Mouse (Mus musculus): Measurements from ENCODE around the gene Rgl1. TPM values are rescaled to one million over a fixed set of nuclear protein-coding genes. Genes with fewer than 3 reads are reported as not detected.
A peak's percentile ranks its signal among the peaks of the same experiment; 100 is the strongest.
"Not testable (repeated sequence)": the region's sequence is repeated elsewhere in the genome, so short reads cannot be mapped to it uniquely, and the experiment has no call there.

Gene Rgl1
- polyA plus RNA-seq, 1 experiment from 2014 or later, result 18.2 TPM

GRCm38 (mm10) chr1:152678451-152678850 is 87.7 kb downstream of the Rgl1 start:
- no peak overlapping the region for H3K4me3 ChIP-seq

GRCm38 (mm10) chr1:152677482-152678211 is 88.5 kb downstream of the Rgl1 start:
- ATAC-seq (ENCODE audit: low FRiP score, low read depth), result no peak

More at GRCm38 (mm10) chr1:152678451-152678850, 87.7 kb downstream of the Rgl1 start:
- ATAC-seq (ENCODE audit: low FRiP score, low read depth), result no peak
- no peaks in the 10 kb centered on the region for H3K4me1 ChIP-seq
- H3K36me3 ChIP-seq, result no peaks in the 10 kb centered on the region
- no peak overlapping the region for H3K9ac ChIP-seq (replicated peaks)
- H3K27ac ChIP-seq (replicated peaks), result no peak overlapping the region
- no peaks in the 10 kb centered on the region for H3K9me3 ChIP-seq
- H3K27me3 ChIP-seq, result no peaks in the 10 kb centered on the region
- H3K4me2 ChIP-seq (replicated peaks), result no peak overlapping the region
- WGBS, result 39% methylated on average over 5 of the region's 5 CpGs

DNA sequence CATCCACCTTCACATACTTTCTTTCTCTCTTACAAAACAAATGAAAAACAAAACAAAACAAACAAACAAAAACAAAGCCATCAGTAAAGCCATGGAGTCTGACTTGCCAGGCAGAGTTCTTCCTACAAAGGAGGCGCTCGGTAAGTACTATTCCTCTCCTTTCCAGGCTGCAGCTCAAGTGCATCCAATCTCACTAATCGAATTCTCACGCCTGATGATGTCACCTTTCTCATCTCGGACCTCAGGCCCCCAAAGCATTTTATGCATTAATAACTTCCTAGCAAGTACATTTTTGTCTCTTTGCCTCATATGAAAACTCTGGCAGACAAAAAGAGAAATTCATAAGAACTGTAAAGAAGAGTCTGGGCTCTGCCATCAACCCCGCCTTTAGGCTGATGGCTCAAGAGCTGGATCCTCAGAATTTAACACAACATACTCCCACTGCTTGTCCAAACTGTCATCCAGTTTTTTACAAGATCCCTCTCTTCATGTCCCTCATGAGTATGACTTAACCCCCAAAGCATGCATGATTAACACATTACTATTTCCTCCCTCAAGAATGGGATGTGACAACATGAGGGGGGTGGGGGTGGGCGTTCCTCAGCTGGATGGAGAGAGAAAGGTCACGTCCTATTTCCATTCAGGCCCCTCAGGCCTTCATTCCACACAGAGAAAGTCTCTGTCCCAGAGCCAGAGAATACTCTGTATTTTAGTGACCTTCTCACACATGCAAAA is 96.5 kb downstream of the Rgl1 start:
- no peak overlapping the region for H3K4me2 ChIP-seq (replicated peaks)
- H3K9ac ChIP-seq (replicated peaks), result no peak overlapping the region
- H3K36me3 ChIP-seq, result no peaks in the 10 kb centered on the region
- ATAC-seq (ENCODE audit: low FRiP score, low read depth), result no peak
- 49% methylated on average over 8 of the region's 8 CpGs for WGBS
- peaks cover 6% of the 10 kb centered on the region; the same call in 1 of the 2 replicates for H3K4me1 ChIP-seq
- H3K9me3 ChIP-seq, result no peaks in the 10 kb centered on the region
- H3K27me3 ChIP-seq, result no peaks in the 10 kb centered on the region
- H3K4me3 ChIP-seq, result no peak overlapping the region
- H3K27ac ChIP-seq (replicated peaks), result no peak overlapping the region

More at GRCm38 (mm10) chr1:152677482-152678211, 88.5 kb downstream of the Rgl1 start:
- Histone ChIP-seq H3K4me2 (replicated peaks) (no peak overlapping the region), H3K27me3 (no peaks in the 10 kb centered on the region), H3K4me1 (no peaks in the 10 kb centered on the region), H3K4me3 (no peak overlapping the region), H3K9me3 (no peaks in the 10 kb centered on the region), H3K27ac (replicated peaks) (no peak overlapping the region), H3K36me3 (no peaks in the 10 kb centered on the region), H3K9ac (replicated peaks) (no peak overlapping the region)
- WGBS, result 84% methylated on average over 12 of the region's 12 CpGs

GRCm38 (mm10) chr1:152660436-152660835 is 105.7 kb downstream of the Rgl1 start:
- H3K4me1 ChIP-seq, result no peaks in the 10 kb centered on the region
- WGBS, result 90% methylated on average over 7 of the region's 7 CpGs
- H3K9me3 ChIP-seq, result no peaks in the 10 kb centered on the region
- no peak overlapping the region for H3K4me3 ChIP-seq
- no peak overlapping the region for H3K27ac ChIP-seq (replicated peaks)
- H3K36me3 ChIP-seq, result no peaks in the 10 kb centered on the region
- H3K4me2 ChIP-seq (replicated peaks), result no peak overlapping the region
- ATAC-seq (ENCODE audit: low FRiP score, low read depth), result no peak
- H3K27me3 ChIP-seq, result no peaks in the 10 kb centered on the region
- H3K9ac ChIP-seq (replicated peaks), result no peak overlapping the region

DNA sequence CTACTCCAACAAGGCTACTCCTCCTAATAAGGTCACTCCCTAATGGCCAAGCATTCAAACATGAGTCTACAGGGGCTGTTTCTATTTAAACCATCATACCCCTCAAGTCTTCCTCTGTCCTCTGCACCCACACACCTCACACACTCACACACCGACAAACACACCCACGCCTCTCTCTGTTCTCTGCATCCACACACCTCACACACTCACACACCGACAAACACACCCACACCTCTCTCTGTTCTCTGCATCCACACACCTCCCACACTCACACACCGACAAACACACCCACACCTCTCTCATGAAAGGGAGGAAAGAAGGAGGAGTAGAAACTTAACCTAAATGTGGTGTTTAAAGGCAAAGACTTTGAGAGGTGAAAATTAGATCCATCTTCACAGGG is 106.2 kb downstream of the Rgl1 start:
- no peak overlapping the region for H3K27ac ChIP-seq (replicated peaks)
- H3K4me1 ChIP-seq, result no peaks in the 10 kb centered on the region
- no peak for ATAC-seq (ENCODE audit: low FRiP score, low read depth)
- WGBS, result 90% methylated on average over 4 of the region's 4 CpGs
- H3K9me3 ChIP-seq, result no peaks in the 10 kb centered on the region
- no peak overlapping the region for H3K4me3 ChIP-seq
- H3K27me3 ChIP-seq, result no peaks in the 10 kb centered on the region
- no peaks in the 10 kb centered on the region for H3K36me3 ChIP-seq
- no peak overlapping the region for H3K9ac ChIP-seq (replicated peaks)
- no peak overlapping the region for H3K4me2 ChIP-seq (replicated peaks)

DNA sequence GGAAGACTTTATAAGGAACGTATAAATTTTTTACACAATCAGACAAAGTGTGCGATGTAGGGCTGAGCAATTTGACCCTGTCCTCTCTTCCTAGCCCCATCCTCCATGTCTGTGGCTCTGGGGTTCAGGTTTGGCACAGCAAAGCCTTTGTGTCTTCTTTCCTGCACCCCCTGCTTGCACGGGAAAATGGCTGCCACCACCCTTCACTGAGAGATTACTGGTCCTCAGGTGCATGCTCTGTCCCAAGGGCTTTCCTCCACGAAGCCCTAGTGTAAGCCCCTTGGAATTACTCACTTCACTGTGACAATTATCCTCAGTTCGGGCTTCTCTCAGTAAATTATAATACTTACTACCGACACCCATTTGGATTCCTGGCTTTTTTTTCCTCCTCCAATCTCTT is 109.5 kb downstream of the Rgl1 start:
- Histone ChIP-seq H3K9me3 (no peaks in the 10 kb centered on the region), H3K9ac (replicated peaks) (no peak overlapping the region), H3K4me3 (no peak overlapping the region), H3K27ac (replicated peaks) (no peak overlapping the region), H3K27me3 (no peaks in the 10 kb centered on the region), H3K4me2 (replicated peaks) (no peak overlapping the region), H3K4me1 (no peaks in the 10 kb centered on the region), H3K36me3 (no peaks in the 10 kb centered on the region)
- no peak for ATAC-seq (ENCODE audit: low FRiP score, low read depth)
- 88% methylated on average over 6 of the region's 6 CpGs for WGBS

DNA sequence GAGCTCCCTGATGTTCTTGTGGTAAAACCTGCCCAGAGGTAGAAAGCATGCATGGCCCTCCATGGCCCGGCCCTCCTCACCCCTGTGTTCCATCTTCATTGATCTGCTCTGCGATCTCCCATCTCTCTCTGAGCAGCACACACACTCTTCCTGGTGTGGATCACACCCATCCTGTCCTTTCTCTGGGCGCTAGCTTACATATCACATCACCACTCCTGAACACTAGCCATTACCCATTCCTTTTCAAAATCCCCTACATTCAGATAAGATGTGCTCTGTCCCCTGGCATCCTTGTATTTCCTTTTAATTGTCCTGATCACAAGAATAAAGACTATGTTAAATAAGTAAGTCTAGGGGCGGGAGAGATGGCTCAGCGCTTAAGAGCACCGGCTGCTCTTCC is 111.3 kb downstream of the Rgl1 start:
- H3K4me1 ChIP-seq, result no peaks in the 10 kb centered on the region
- H3K4me2 ChIP-seq (replicated peaks), result no peak overlapping the region
- no peaks in the 10 kb centered on the region for H3K27me3 ChIP-seq
- ATAC-seq (ENCODE audit: low FRiP score, low read depth), result no peak
- no peaks in the 10 kb centered on the region for H3K36me3 ChIP-seq
- no peaks in the 10 kb centered on the region for H3K9me3 ChIP-seq
- H3K9ac ChIP-seq (replicated peaks), result no peak overlapping the region
- WGBS, result 95% methylated on average over 6 of the region's 6 CpGs
- H3K4me3 ChIP-seq, result no peak overlapping the region
- H3K27ac ChIP-seq (replicated peaks), result no peak overlapping the region

GRCm38 (mm10) chr1:152651495-152651874 is 114.7 kb downstream of the Rgl1 start:
- Histone ChIP-seq H3K4me3 (no peak overlapping the region), H3K4me2 (replicated peaks) (no peak overlapping the region), H3K9ac (replicated peaks) (no peak overlapping the region), H3K27me3 (no peaks in the 10 kb centered on the region), H3K27ac (replicated peaks) (no peak overlapping the region), H3K4me1 (no peaks in the 10 kb centered on the region), H3K36me3 (no peaks in the 10 kb centered on the region), H3K9me3 (no peaks in the 10 kb centered on the region)
- WGBS, result 75% methylated on average over 1 of the region's 1 CpGs
- peak; percentile 6; the same call in 1 of the 2 replicates for ATAC-seq (ENCODE audit: low FRiP score, low read depth)

DNA sequence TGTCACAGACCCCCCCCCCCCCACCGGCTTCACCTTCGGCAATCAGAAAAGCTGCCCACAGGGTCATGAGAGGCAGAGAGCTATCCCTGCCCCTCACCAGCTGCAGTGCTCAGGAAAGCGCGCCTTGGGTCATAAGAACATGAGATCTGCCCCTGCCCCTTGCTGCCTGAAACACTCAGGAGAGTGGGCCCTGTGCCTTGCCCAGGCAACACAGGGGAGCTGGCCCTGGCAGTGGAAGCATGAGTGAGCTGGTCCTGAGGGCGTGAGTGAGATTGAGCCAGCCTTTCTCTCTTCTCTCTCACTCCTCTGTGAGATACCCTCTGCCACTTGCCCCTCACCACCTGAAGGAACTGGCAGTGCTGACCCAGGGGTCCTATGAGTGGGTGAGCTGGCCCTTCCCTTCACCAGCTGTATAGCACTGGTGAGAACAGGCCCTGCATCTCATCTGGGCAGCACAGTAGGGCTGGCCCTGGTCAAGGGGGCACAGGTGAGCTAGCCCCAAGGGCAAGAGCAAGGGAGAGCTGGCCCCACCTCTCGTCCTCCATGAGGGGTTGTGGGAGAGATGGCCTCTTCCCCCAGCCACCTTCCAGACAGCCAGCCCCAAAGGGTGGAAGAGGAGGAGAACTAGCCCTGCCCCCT is 115.2 kb downstream of the Rgl1 start:
- Histone ChIP-seq H3K4me2 (replicated peaks) (no peak overlapping the region), H3K9ac (replicated peaks) (no peak overlapping the region), H3K27ac (replicated peaks) (no peak overlapping the region), H3K4me1 (no peaks in the 10 kb centered on the region), H3K9me3 (no peaks in the 10 kb centered on the region), H3K36me3 (no peaks in the 10 kb centered on the region), H3K27me3 (no peaks in the 10 kb centered on the region), H3K4me3 (no peak overlapping the region)
- no peak for ATAC-seq (ENCODE audit: low FRiP score, low read depth)
- 91% methylated on average over 6 of the region's 6 CpGs for WGBS

- no peak overlapping the region for H3K9ac ChIP-seq (replicated peaks)
- no peaks in the 10 kb centered on the region for H3K27me3 ChIP-seq
- no peaks in the 10 kb centered on the region for H3K36me3 ChIP-seq
- no peak for ATAC-seq (ENCODE audit: low FRiP score, low read depth)
- no peak overlapping the region for H3K4me2 ChIP-seq (replicated peaks)
- no peaks in the 10 kb centered on the region for H3K9me3 ChIP-seq
- WGBS, result 92% methylated on average over 5 of the region's 5 CpGs
- H3K27ac ChIP-seq (replicated peaks), result no peak overlapping the region
- H3K4me3 ChIP-seq, result no peak overlapping the region
- no peaks in the 10 kb centered on the region for H3K4me1 ChIP-seq
These were observed 118.1 kb downstream of the Rgl1 start for GRCm38 (mm10) chr1:152648052-152648451.

DNA sequence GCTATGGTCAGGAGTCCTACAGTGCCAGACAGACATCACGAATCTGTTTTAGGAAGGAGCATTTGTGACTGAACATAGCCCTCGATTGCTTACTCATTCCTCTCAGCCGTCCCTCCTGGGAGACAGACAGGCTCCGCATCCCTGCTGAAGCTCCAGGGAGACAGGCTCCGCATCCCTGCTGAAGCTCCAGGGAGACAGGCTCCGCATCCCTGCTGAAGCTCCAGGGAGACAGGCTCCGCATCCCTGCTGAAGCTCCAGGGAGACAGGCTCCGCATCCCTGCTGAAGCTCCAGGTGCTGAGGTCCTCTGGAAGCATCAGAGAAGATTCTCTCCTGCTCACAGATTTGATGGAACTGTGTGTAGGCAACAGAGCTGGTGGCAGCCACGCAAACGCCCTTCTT is 123.9 kb downstream of the Rgl1 start:
- H3K9me3 ChIP-seq; H3K27me3 ChIP-seq; H3K27ac ChIP-seq (replicated peaks); H3K9ac ChIP-seq (replicated peaks); H3K4me3 ChIP-seq; H3K36me3 ChIP-seq; H3K4me2 ChIP-seq (replicated peaks); ATAC-seq (ENCODE audit: low FRiP score, low read depth); H3K4me1 ChIP-seq: not testable (repeated sequence)
- 70% methylated on average over 10 of the region's 10 CpGs for WGBS
